Mouse (Mus musculus): ENCODE data around the gene C2cd6. TPM values are rescaled to one million over a fixed set of nuclear protein-coding genes. Genes with fewer than 3 reads are reported as not detected.

Gene C2cd6
- polyA plus RNA-seq, 2 experiments, result not detected

GRCm38 (mm10) chr1:59009250-59009649, 85.5 kb downstream of the C2cd6 start:
- Histone ChIP-seq H3K27ac (replicated peaks; ENCODE audit: low read depth, low read length) (no peak overlapping the region), H3K27me3 (ENCODE audit: control insufficient read depth, insufficient read depth, low read length) (no peaks in the 10 kb centered on the region), H3K9me3 (ENCODE audit: control insufficient read depth, low read length) (no peaks in the 10 kb centered on the region), H3K36me3 (ENCODE audit: control insufficient read depth, insufficient read depth, low read length) (no peaks in the 10 kb centered on the region), H3K4me2 (replicated peaks; ENCODE audit: low read depth, low read length, severe bottlenecking) (no peak overlapping the region), H3K4me3 (replicated peaks; ENCODE audit: low read length) (no peak overlapping the region), H3K9ac (ENCODE audit: low read depth, low read length, severe bottlenecking) (no peak overlapping the region), H3K4me1 (ENCODE audit: control insufficient read depth, insufficient read depth, low read length) (no peaks in the 10 kb centered on the region)
- ATAC-seq (ENCODE audit: low FRiP score, low read depth) (no peak), DNase-seq (ENCODE audit: low spot score) (peak; percentile 53)
- 36% methylated on average over 4 of the region's 4 CpGs for WGBS
- no peak for TF ChIP-seq POLR2A (IDR thresholded peaks at IDR 0.05; ENCODE audit: borderline replicate concordance, extremely low read depth, insufficient read depth, insufficient read length)

Other genes with a start within 250 kb of the C2cd6 start
- gene Trak2, start 121.5 kb downstream of the C2cd6 start, polyA plus RNA-seq (2012; rRNA removed), result 15.8 and 19.9 TPM in 2 replicates
- gene Trak2, start 121.5 kb downstream of the C2cd6 start, polyA plus RNA-seq (2014; fragmentation: Nextera tagmentation; extraction: Ambion mirVana), result 11.9 and 12.5 TPM in 2 replicates
- 15.9 and 18.6 TPM in 2 replicates for gene Stradb, start 121.4 kb downstream of the C2cd6 start, polyA plus RNA-seq (2012; rRNA removed)
- gene Stradb, start 121.4 kb downstream of the C2cd6 start, polyA plus RNA-seq (2014; fragmentation: Nextera tagmentation; extraction: Ambion mirVana), result 21.6 and 22.3 TPM in 2 replicates
- gene Tmem237, start 25.5 kb upstream of the C2cd6 start, polyA plus RNA-seq (2012; rRNA removed), result 24.4 and 26.0 TPM in 2 replicates
- 33.3 and 36.8 TPM in 2 replicates for gene Tmem237, start 25.5 kb upstream of the C2cd6 start, polyA plus RNA-seq (2014; fragmentation: Nextera tagmentation; extraction: Ambion mirVana)
- 1.00 and 1.0 TPM in 2 replicates for gene Mpp4, start 68.5 kb upstream of the C2cd6 start, polyA plus RNA-seq (2012; rRNA removed)
- gene Mpp4, start 68.5 kb upstream of the C2cd6 start, polyA plus RNA-seq (2014; fragmentation: Nextera tagmentation; extraction: Ambion mirVana), result 0.32 and 0.40 TPM in 2 replicates
- gene Als2, start 142.3 kb upstream of the C2cd6 start, polyA plus RNA-seq (2012; rRNA removed), result 8.1 and 8.2 TPM in 2 replicates
- 8.1 and 9.6 TPM in 2 replicates for gene Als2, start 142.3 kb upstream of the C2cd6 start, polyA plus RNA-seq (2014; fragmentation: Nextera tagmentation; extraction: Ambion mirVana)
- 0.29 and 0.48 TPM in 2 replicates for gene Cdk15, start 162.0 kb upstream of the C2cd6 start, polyA plus RNA-seq (2012; rRNA removed)
- gene Cdk15, start 162.0 kb upstream of the C2cd6 start, polyA plus RNA-seq (2014; fragmentation: Nextera tagmentation; extraction: Ambion mirVana), result 0.34 and 0.54 TPM in 2 replicates

Data from limb, embryonic 14.5 days (tissue).